Mouse (Mus musculus) splenic B cell, adult 2 months (primary cell): Measurements from ENCODE around the gene Mogat2.

Experiments used
- DNase-seq: peaks from one replicate; pipeline ENCODE4 v3.0.0-alpha.2; 2011; ENCODE audit warnings: low read depth, low spot score
- H3K27me3 ChIP-seq: 2 replicates; pipeline ENCODE4 v1.6.1; 2012; ENCODE audit warnings: mild to moderate bottlenecking, low read length, moderate library complexity, mixed read lengths; ENCODE audit not compliant: control insufficient read depth, poor library complexity, insufficient read depth, severe bottlenecking
- H3K36me3 ChIP-seq: 2 replicates; pipeline ENCODE4 v1.6.1; 2012; ENCODE audit warnings: mild to moderate bottlenecking, low read length, moderate library complexity, mixed read lengths; ENCODE audit not compliant: control insufficient read depth, poor library complexity, insufficient read depth, severe bottlenecking

The Mogat2 gene

GRCm38 (mm10) chr7:99193926-99194325, 44.5 kb downstream of the Mogat2 start:
- Histone ChIP-seq H3K27me3 (no peaks in the 10 kb centered on the region), H3K36me3 (no peaks in the 10 kb centered on the region)
- no peak for DNase-seq

- Histone ChIP-seq H3K36me3 (no peaks in the 10 kb centered on the region), H3K27me3 (no peaks in the 10 kb centered on the region)
- no peak for DNase-seq
Measured at GRCm38 (mm10) chr7:99191411-99191810, 47.0 kb downstream of the Mogat2 start.

GRCm38 (mm10) chr7:99189885-99190284, 48.5 kb downstream of the Mogat2 start:
- DNase-seq: no peak
- Histone ChIP-seq H3K27me3 (no peaks in the 10 kb centered on the region), H3K36me3 (no peaks in the 10 kb centered on the region)

GRCm38 (mm10) chr7:99188630-99189029, 49.8 kb downstream of the Mogat2 start:
- Histone ChIP-seq H3K27me3 (no peaks in the 10 kb centered on the region), H3K36me3 (no peaks in the 10 kb centered on the region)
- no peak for DNase-seq

GRCm38 (mm10) chr7:99187451-99187850, 51.0 kb downstream of the Mogat2 start:
- Histone ChIP-seq H3K27me3 (no peaks in the 10 kb centered on the region), H3K36me3 (no peaks in the 10 kb centered on the region)
- DNase-seq: no peak

- Histone ChIP-seq H3K27me3 (no peaks in the 10 kb centered on the region), H3K36me3 (no peaks in the 10 kb centered on the region)
- no peak for DNase-seq
Measured at GRCm38 (mm10) chr7:99185405-99185804, 53.0 kb downstream of the Mogat2 start.

GRCm38 (mm10) chr7:99183751-99184150, 54.7 kb downstream of the Mogat2 start:
- no peaks in the 10 kb centered on the region for H3K36me3 ChIP-seq
- peak; percentile 57 for DNase-seq
- H3K27me3 ChIP-seq: no peaks in the 10 kb centered on the region

GRCm38 (mm10) chr7:99182432-99183172, 55.8 kb downstream of the Mogat2 start, which contains the start of gene Dgat2:
Gene Dgat2, minus strand, starts transcription at chr7:99182719.
- Histone ChIP-seq H3K27me3 (no peaks in the 10 kb centered on the region), H3K36me3 (no peaks in the 10 kb centered on the region)
- DNase-seq: peak; percentile 95

- Histone ChIP-seq H3K27me3 (no peaks in the 10 kb centered on the region), H3K36me3 (no peaks in the 10 kb centered on the region)
- peak; percentile 28 for DNase-seq
Measured at GRCm38 (mm10) chr7:99181619-99182431, 56.6 kb downstream of the Mogat2 start.

GRCm38 (mm10) chr7:99180162-99180561, 58.3 kb downstream of the Mogat2 start:
- H3K27me3 ChIP-seq: no peaks in the 10 kb centered on the region
- no peak for DNase-seq
- H3K36me3 ChIP-seq: no peaks in the 10 kb centered on the region

GRCm38 (mm10) chr7:99179271-99179670, 59.1 kb downstream of the Mogat2 start:
- H3K36me3 ChIP-seq: no peaks in the 10 kb centered on the region
- H3K27me3 ChIP-seq: no peaks in the 10 kb centered on the region
- no peak for DNase-seq

- Histone ChIP-seq H3K27me3 (no peaks in the 10 kb centered on the region), H3K36me3 (no peaks in the 10 kb centered on the region)
- no peak for DNase-seq
Measured at GRCm38 (mm10) chr7:99177386-99177785, 61.0 kb downstream of the Mogat2 start.

GRCm38 (mm10) chr7:99175666-99176065, 62.8 kb downstream of the Mogat2 start:
- no peaks in the 10 kb centered on the region for H3K27me3 ChIP-seq
- no peak for DNase-seq
- H3K36me3 ChIP-seq: no peaks in the 10 kb centered on the region

GRCm38 (mm10) chr7:99175118-99175517, 63.3 kb downstream of the Mogat2 start:
- Histone ChIP-seq H3K36me3 (no peaks in the 10 kb centered on the region), H3K27me3 (no peaks in the 10 kb centered on the region)
- no peak for DNase-seq

- DNase-seq: no peak
- Histone ChIP-seq H3K27me3 (no peaks in the 10 kb centered on the region), H3K36me3 (no peaks in the 10 kb centered on the region)
Measured at GRCm38 (mm10) chr7:99174006-99174405, 64.4 kb downstream of the Mogat2 start.
